Mouse (Mus musculus): ENCODE measurements around the gene Nhlrc3. TPM values are rescaled to one million over a fixed set of nuclear protein-coding genes. Genes with fewer than 3 reads are reported as not detected.
A peak's percentile ranks its signal among the peaks of the same experiment; 100 is the strongest.

Gene Nhlrc3
- polyA plus RNA-seq, 1 experiment from 2014 or later, result 9.0 TPM

GRCm38 (mm10) chr3:53417701-53418100, 45.4 kb downstream of the Nhlrc3 start:
- H3K36me3 ChIP-seq (ENCODE audit: control insufficient read depth, insufficient read depth, low read length), result no peaks in the 10 kb centered on the region
- H3K4me2 ChIP-seq (replicated peaks; ENCODE audit: low read depth), result no peak overlapping the region
- 84% methylated on average over 7 of the region's 7 CpGs for WGBS
- DNase-seq (ENCODE audit: low spot score) (no peak), ATAC-seq (ENCODE audit: low FRiP score, low TSS enrichment) (no peak)
- TF ChIP-seq CTCF (IDR thresholded peaks at IDR 0.05; ENCODE audit: low read depth), result no peak
- TF ChIP-seq EP300 (optimal IDR thresholded peaks at IDR 0.05), result no peak
- no peaks in the 10 kb centered on the region for H3K9me3 ChIP-seq (ENCODE audit: control insufficient read depth, low read length)
- no peak overlapping the region for H3K4me3 ChIP-seq (ENCODE audit: low read depth, low read length)
- H3K27me3 ChIP-seq (ENCODE audit: control insufficient read depth, insufficient read depth, low read length), result no peaks in the 10 kb centered on the region
- H3K4me1 ChIP-seq (replicated peaks; ENCODE audit: control insufficient read depth, insufficient read depth), result no peaks in the 10 kb centered on the region
- H3K27ac ChIP-seq (replicated peaks), result no peak overlapping the region
- H3K9ac ChIP-seq (ENCODE audit: low read length), result no peak overlapping the region

GRCm38 (mm10) chr3:53416036-53416506, 47.1 kb downstream of the Nhlrc3 start:
- Histone ChIP-seq H3K9me3 (ENCODE audit: control insufficient read depth, low read length) (no peaks in the 10 kb centered on the region), H3K4me3 (ENCODE audit: low read depth, low read length) (no peak overlapping the region), H3K36me3 (ENCODE audit: control insufficient read depth, insufficient read depth, low read length) (no peaks in the 10 kb centered on the region), H3K27ac (replicated peaks) (no peak overlapping the region), H3K4me2 (replicated peaks; ENCODE audit: low read depth) (no peak overlapping the region), H3K27me3 (ENCODE audit: control insufficient read depth, insufficient read depth, low read length) (no peaks in the 10 kb centered on the region), H3K4me1 (replicated peaks; ENCODE audit: control insufficient read depth, insufficient read depth) (no peaks in the 10 kb centered on the region), H3K9ac (ENCODE audit: low read length) (no peak overlapping the region)
- ATAC-seq (ENCODE audit: low FRiP score, low TSS enrichment) (no peak), DNase-seq (ENCODE audit: low spot score) (no peak)
- WGBS, result 57% methylated on average over 5 of the region's 5 CpGs
- TF ChIP-seq CTCF (IDR thresholded peaks at IDR 0.05; ENCODE audit: low read depth), result no peak
- no peak for TF ChIP-seq EP300 (optimal IDR thresholded peaks at IDR 0.05)

- Histone ChIP-seq H3K9ac (ENCODE audit: low read length) (no peak overlapping the region), H3K4me1 (replicated peaks; ENCODE audit: control insufficient read depth, insufficient read depth) (no peaks in the 10 kb centered on the region), H3K27ac (replicated peaks) (no peak overlapping the region), H3K36me3 (ENCODE audit: control insufficient read depth, insufficient read depth, low read length) (no peaks in the 10 kb centered on the region), H3K9me3 (ENCODE audit: control insufficient read depth, low read length) (no peaks in the 10 kb centered on the region), H3K4me3 (ENCODE audit: low read depth, low read length) (no peak overlapping the region), H3K27me3 (ENCODE audit: control insufficient read depth, insufficient read depth, low read length) (no peaks in the 10 kb centered on the region), H3K4me2 (replicated peaks; ENCODE audit: low read depth) (no peak overlapping the region)
- ATAC-seq (ENCODE audit: low FRiP score, low TSS enrichment), result peak; percentile 32; the same call in 1 of the 2 replicates
- WGBS, result 36% methylated on average over 3 of the region's 3 CpGs
- no peak for DNase-seq (ENCODE audit: low spot score)
- no peak for TF ChIP-seq EP300 (optimal IDR thresholded peaks at IDR 0.05)
- TF ChIP-seq CTCF (IDR thresholded peaks at IDR 0.05; ENCODE audit: low read depth), result no peak
Measured at GRCm38 (mm10) chr3:53413959-53414358, 49.2 kb downstream of the Nhlrc3 start.

GRCm38 (mm10) chr3:53413465-53413864, 49.7 kb downstream of the Nhlrc3 start:
- no peaks in the 10 kb centered on the region for H3K27me3 ChIP-seq (ENCODE audit: control insufficient read depth, insufficient read depth, low read length)
- no peak for ATAC-seq (ENCODE audit: low FRiP score, low TSS enrichment)
- no peaks in the 10 kb centered on the region for H3K36me3 ChIP-seq (ENCODE audit: control insufficient read depth, insufficient read depth, low read length)
- DNase-seq (ENCODE audit: low spot score), result no peak
- H3K9ac ChIP-seq (ENCODE audit: low read length), result no peak overlapping the region
- no peak overlapping the region for H3K4me3 ChIP-seq (ENCODE audit: low read depth, low read length)
- no peak overlapping the region for H3K27ac ChIP-seq (replicated peaks)
- WGBS, result 57% methylated on average over 2 of the region's 2 CpGs
- H3K9me3 ChIP-seq (ENCODE audit: control insufficient read depth, low read length), result no peaks in the 10 kb centered on the region
- no peaks in the 10 kb centered on the region for H3K4me1 ChIP-seq (replicated peaks; ENCODE audit: control insufficient read depth, insufficient read depth)
- no peak overlapping the region for H3K4me2 ChIP-seq (replicated peaks; ENCODE audit: low read depth)
- no peak for TF ChIP-seq EP300 (optimal IDR thresholded peaks at IDR 0.05)
- TF ChIP-seq CTCF (IDR thresholded peaks at IDR 0.05; ENCODE audit: low read depth), result no peak

- Histone ChIP-seq H3K36me3 (ENCODE audit: control insufficient read depth, insufficient read depth, low read length) (no peaks in the 10 kb centered on the region), H3K9ac (ENCODE audit: low read length) (no peak overlapping the region), H3K4me1 (replicated peaks; ENCODE audit: control insufficient read depth, insufficient read depth) (no peaks in the 10 kb centered on the region), H3K27me3 (ENCODE audit: control insufficient read depth, insufficient read depth, low read length) (no peaks in the 10 kb centered on the region), H3K9me3 (ENCODE audit: control insufficient read depth, low read length) (no peaks in the 10 kb centered on the region), H3K27ac (replicated peaks) (no peak overlapping the region), H3K4me2 (replicated peaks; ENCODE audit: low read depth) (no peak overlapping the region), H3K4me3 (ENCODE audit: low read depth, low read length) (no peak overlapping the region)
- DNase-seq (ENCODE audit: low spot score) (no peak), ATAC-seq (ENCODE audit: low FRiP score, low TSS enrichment) (no peak)
- 89% methylated on average over 5 of the region's 5 CpGs for WGBS
- no peak for TF ChIP-seq EP300 (optimal IDR thresholded peaks at IDR 0.05)
- no peak for TF ChIP-seq CTCF (IDR thresholded peaks at IDR 0.05; ENCODE audit: low read depth)
Measured at GRCm38 (mm10) chr3:53412259-53412658, 50.9 kb downstream of the Nhlrc3 start.

GRCm38 (mm10) chr3:53410031-53410430, 53.1 kb downstream of the Nhlrc3 start:
- no peaks in the 10 kb centered on the region for H3K9me3 ChIP-seq (ENCODE audit: control insufficient read depth, low read length)
- TF ChIP-seq CTCF (IDR thresholded peaks at IDR 0.05; ENCODE audit: low read depth) (no peak), EP300 (optimal IDR thresholded peaks at IDR 0.05) (no peak)
- no peak overlapping the region for H3K4me3 ChIP-seq (ENCODE audit: low read depth, low read length)
- H3K4me1 ChIP-seq (replicated peaks; ENCODE audit: control insufficient read depth, insufficient read depth), result no peaks in the 10 kb centered on the region
- 54% methylated on average over 6 of the region's 6 CpGs for WGBS
- H3K36me3 ChIP-seq (ENCODE audit: control insufficient read depth, insufficient read depth, low read length), result no peaks in the 10 kb centered on the region
- no peak overlapping the region for H3K9ac ChIP-seq (ENCODE audit: low read length)
- ATAC-seq (ENCODE audit: low FRiP score, low TSS enrichment) (no peak), DNase-seq (ENCODE audit: low spot score) (no peak)
- no peak overlapping the region for H3K4me2 ChIP-seq (replicated peaks; ENCODE audit: low read depth)
- H3K27ac ChIP-seq (replicated peaks), result no peak overlapping the region
- H3K27me3 ChIP-seq (ENCODE audit: control insufficient read depth, insufficient read depth, low read length), result no peaks in the 10 kb centered on the region

All from stomach, postnatal 0 days (tissue).